Mouse (Mus musculus) heart, embryonic 15.5 days (tissue): ENCODE measurements around the gene Hhat. TPM values are rescaled to one million over a fixed set of nuclear protein-coding genes. Genes with fewer than 3 reads are reported as not detected.

Source experiments
- ATAC-seq: fragments of 200-750 bp; cut with Nextera tagmentation; replicated peaks from 2 replicates; pipeline ENCODE4 v1.8.0; 2017; ENCODE audit warnings: low read depth, moderate TSS enrichment; ENCODE audit not compliant: insufficient number of reproducible peaks, insufficient read depth, low FRiP score
- H3K27ac ChIP-seq: fragments of 300-500 bp; sonication (generic); 2 replicates; pipeline ENCODE4 v1.5.1; 2015; ENCODE audit warnings: mild to moderate bottlenecking, inconsistent platforms
- H3K27me3 ChIP-seq: fragments of 300-500 bp; sonication (generic); 2 replicates; pipeline ENCODE4 v1.6.1; 2015; ENCODE audit warnings: inconsistent platforms
- H3K36me3 ChIP-seq: fragments of 300-500 bp; sonication (generic); 2 replicates; pipeline ENCODE4 v1.6.1; 2015; ENCODE audit warnings: mild to moderate bottlenecking, inconsistent platforms
- H3K4me1 ChIP-seq: fragments of 300-500 bp; sonication (generic); replicated peaks from 2 replicates; pipeline ENCODE4 v1.6.1; 2015; ENCODE audit warnings: inconsistent platforms
- H3K4me2 ChIP-seq: fragments of 300-500 bp; sonication (generic); 2 replicates; pipeline ENCODE4 v1.6.1; 2015; ENCODE audit warnings: inconsistent platforms, mild to moderate bottlenecking, moderate library complexity
- H3K4me3 ChIP-seq: fragments of 300-500 bp; sonication (generic); 2 replicates; pipeline ENCODE4 v1.5.1; 2015; ENCODE audit warnings: mild to moderate bottlenecking, inconsistent platforms
- H3K9ac ChIP-seq: fragments of 300-500 bp; sonication (generic); 2 replicates; pipeline ENCODE4 v1.6.1; 2015; ENCODE audit warnings: mild to moderate bottlenecking, inconsistent platforms
- H3K9me3 ChIP-seq: fragments of 300-500 bp; sonication (generic); replicated peaks from 2 replicates; pipeline ENCODE4 v1.6.1; 2016; ENCODE audit warnings: inconsistent platforms
- WGBS: fragments of 180-500 bp; shearing (Covaris S2); methylation state at CpG from one replicate; pipeline ENCODE4 v1.1.7; 2015; ENCODE audit warnings: mixed read lengths; 5-methylcytosine and 5-hydroxymethylcytosine counted together
- polyA plus RNA-seq: library from polyadenylated mRNA; unstranded; fragments of >200 nt; fragmentation: Nextera tagmentation; extraction: Ambion mirVana; gene quantifications from 2 replicates; pipeline ENCODE4 v1.2.1, GENCODE M21; 2015

Gene Hhat
- polyA plus RNA-seq, 1 experiment from 2014 or later: 5.5 TPM

DNA sequence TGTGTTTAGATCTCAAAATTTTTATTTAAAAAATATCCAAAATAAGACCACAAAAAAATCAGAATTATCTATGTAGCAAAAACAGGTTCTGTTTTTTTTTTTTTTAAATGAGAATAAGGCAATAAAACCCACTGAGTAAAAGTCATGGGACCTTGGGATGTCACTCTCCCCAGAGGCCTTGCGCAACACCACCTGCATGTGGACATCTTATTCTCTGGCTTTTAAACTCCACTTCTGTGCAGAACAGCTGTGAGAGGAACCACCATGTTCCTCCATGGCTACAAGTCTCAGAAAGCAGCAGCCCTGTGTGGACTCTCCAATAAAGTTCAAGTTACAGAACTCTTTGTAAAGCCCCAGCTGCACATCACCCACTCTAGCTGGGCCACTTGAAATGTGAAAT lies 258.2 kb downstream of the Hhat start:
- Histone ChIP-seq H3K27ac (no peak overlapping the region), H3K4me1 (no peaks in the 10 kb centered on the region), H3K27me3 (no peaks in the 10 kb centered on the region), H3K36me3 (no peaks in the 10 kb centered on the region), H3K4me2 (no peak overlapping the region), H3K9me3 (no peaks in the 10 kb centered on the region), H3K4me3 (no peak overlapping the region), H3K9ac (no peak overlapping the region)
- no peak for ATAC-seq
- WGBS: 94% methylated on average over 1 of the region's 1 CpGs

DNA sequence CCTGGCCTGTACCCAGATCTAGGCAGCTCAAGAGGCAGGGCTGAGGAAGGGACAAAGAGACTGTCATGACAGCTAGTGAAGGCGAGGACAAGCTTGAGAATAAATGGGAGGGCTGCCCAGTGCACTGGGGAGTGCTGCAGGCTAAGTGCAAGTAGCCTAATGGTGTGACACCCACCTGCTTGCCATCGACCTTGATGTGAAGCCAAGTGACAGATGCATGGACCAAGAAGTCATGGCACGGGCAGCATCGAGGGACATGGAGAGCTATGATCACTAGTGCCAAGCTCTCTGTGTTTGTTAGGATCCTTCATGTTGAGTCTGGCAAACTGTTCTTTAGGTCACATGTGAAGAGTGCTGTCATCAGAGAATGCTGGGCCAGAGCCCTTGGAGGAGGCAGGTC lies 267.4 kb downstream of the Hhat start:
- Histone ChIP-seq H3K27ac (no peak overlapping the region), H3K4me3 (no peak overlapping the region), H3K4me2 (no peak overlapping the region), H3K36me3 (no peaks in the 10 kb centered on the region), H3K9me3 (no peaks in the 10 kb centered on the region), H3K9ac (no peak overlapping the region), H3K27me3 (no peaks in the 10 kb centered on the region), H3K4me1 (no peaks in the 10 kb centered on the region)
- WGBS: 87% methylated on average over 4 of the region's 4 CpGs
- no peak for ATAC-seq

DNA sequence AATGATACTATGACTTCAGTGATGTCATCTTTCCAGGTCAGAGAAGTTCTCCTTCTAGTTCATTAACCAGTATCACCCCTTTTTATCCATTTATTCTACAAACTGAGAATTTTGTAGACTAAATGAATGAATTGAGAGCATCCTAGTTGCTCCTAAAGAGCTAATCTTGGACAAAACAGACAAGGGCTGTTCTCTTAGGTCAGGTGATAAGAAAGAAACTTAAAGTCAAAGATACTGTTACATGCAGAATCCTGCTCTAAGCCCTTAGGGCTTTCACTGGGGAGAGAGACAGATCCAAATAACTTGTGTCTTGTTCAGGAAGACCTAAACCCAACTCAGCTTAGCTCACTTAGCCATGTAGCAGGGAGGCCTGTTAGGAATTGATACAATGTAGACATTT lies 268.2 kb downstream of the Hhat start:
- no peaks in the 10 kb centered on the region for H3K4me1 ChIP-seq
- H3K4me2 ChIP-seq: no peak overlapping the region
- H3K27ac ChIP-seq: no peak overlapping the region
- no peaks in the 10 kb centered on the region for H3K9me3 ChIP-seq
- H3K4me3 ChIP-seq: no peak overlapping the region
- no peaks in the 10 kb centered on the region for H3K27me3 ChIP-seq
- no peaks in the 10 kb centered on the region for H3K36me3 ChIP-seq
- no peak overlapping the region for H3K9ac ChIP-seq
- ATAC-seq: no peak

DNA sequence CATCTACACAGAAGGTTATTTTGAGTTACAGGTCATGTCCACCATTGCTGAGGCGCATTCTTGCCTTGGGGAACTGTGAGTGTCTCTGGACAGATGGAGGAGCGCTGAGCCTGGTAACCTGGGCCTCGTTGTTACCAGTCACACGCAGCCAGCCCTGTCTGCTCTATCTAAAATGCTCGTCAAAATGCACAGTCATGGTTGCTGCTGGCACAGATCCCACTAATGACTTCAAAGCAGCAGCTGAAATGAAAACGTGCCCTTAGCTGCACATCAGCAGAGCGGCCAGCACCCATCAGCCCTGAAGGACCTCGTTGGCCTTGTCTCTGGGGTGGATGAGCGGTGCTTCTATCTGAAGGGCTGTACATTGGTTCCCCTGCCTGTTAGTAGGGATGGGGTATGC lies 269.0 kb downstream of the Hhat start:
- no peaks in the 10 kb centered on the region for H3K9me3 ChIP-seq
- H3K4me2 ChIP-seq: no peak overlapping the region
- no peak overlapping the region for H3K27ac ChIP-seq
- H3K36me3 ChIP-seq: no peaks in the 10 kb centered on the region
- no peak overlapping the region for H3K9ac ChIP-seq
- ATAC-seq: no peak
- no peaks in the 10 kb centered on the region for H3K27me3 ChIP-seq
- WGBS: 58% methylated on average over 9 of the region's 9 CpGs
- no peaks in the 10 kb centered on the region for H3K4me1 ChIP-seq
- no peak overlapping the region for H3K4me3 ChIP-seq

DNA sequence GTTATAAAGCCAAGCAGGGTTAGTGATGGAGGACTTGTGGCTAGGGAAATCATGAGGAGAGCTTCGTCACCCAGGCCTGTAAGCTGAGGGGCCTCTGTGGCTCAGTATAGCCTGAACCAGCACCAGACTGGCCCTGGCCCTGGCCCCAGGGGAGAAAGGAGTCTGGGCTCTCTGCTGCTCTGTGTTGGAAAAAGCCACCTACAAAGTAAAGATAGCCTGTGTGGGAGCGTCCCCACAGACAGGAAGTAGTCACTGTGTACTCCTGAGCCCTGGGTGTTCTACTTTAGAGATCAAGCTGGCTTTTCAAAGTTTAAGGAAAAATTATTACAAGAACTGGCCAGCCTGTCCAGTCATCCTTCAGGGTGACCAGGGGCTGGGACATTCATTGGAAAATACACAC lies 273.5 kb downstream of the Hhat start:
- Histone ChIP-seq H3K4me1 (no peaks in the 10 kb centered on the region), H3K27ac (no peak overlapping the region), H3K27me3 (no peaks in the 10 kb centered on the region), H3K4me2 (no peak overlapping the region), H3K9me3 (no peaks in the 10 kb centered on the region), H3K4me3 (no peak overlapping the region), H3K9ac (no peak overlapping the region), H3K36me3 (no peaks in the 10 kb centered on the region)
- WGBS: 62% methylated on average over 2 of the region's 2 CpGs
- ATAC-seq: no peak

DNA sequence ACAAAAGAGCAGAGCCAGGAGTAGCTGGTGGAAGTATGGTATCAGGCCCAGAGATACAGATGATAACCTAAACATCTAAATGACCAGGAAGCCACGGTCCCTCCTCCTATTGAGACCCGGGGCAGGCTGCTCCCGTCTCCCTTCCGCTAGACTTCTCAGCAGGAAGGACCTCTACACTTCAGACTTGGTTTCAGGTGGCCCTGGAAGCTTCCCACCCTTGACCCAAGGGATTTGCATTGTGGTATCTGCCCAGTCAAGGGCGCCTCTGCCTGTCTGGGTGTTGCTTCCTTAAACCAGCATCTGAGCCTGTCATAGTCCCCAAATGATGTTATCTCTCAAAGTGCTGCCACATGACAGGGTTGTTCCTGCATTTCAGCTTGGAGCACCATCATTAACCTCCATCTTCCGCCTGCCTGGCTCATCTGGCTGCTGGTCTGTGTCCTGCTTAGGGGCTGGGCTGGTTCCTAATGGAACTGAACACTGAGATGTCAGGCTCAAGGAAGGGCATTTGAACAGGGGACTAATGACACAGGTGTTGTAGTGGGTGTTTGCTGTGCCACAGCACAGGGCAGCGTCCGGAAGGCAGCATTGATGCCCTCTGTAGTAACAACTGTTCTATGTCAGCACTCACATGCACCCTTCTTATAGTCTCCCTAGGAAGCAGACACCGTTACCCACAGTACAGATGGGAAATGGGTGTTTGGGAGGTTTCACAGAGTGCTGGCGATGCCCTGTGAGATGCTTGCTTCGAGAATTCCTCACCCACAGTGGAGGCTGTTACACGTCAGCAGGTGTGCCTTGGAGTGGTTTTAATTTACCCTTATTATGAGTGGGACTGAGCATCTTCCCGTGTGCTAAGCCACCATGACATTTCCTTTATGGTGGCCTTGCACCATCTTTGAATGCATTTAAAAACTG lies 280.9 kb downstream of the Hhat start:
- Histone ChIP-seq H3K4me3 (no peak overlapping the region), H3K27ac (no peak overlapping the region), H3K4me2 (no peak overlapping the region), H3K36me3 (no peaks in the 10 kb centered on the region), H3K27me3 (no peaks in the 10 kb centered on the region), H3K9ac (no peak overlapping the region), H3K9me3 (no peaks in the 10 kb centered on the region), H3K4me1 (no peaks in the 10 kb centered on the region)
- 68% methylated on average over 13 of the region's 13 CpGs for WGBS
- no peak for ATAC-seq

DNA sequence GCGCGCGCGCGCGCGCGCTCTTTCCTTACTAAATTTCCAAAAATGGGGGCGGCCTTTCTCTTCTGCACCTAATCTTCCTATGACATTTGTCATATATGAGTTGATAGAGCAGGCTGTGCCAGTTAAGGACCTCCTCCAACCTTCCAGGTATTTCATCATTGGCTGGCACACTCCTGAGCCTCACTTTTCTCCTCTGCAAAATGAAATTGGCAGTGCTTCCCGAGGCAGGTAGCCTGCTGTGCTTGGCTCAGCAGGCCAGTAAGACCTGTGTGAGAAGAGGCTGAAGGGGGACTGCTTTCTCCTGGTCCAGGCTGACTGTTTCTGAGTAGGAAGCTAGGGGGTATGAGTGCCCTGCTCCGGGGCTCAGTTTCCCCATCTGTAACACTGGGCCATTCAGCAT lies 283.5 kb downstream of the Hhat start:
- ATAC-seq: no peak

DNA sequence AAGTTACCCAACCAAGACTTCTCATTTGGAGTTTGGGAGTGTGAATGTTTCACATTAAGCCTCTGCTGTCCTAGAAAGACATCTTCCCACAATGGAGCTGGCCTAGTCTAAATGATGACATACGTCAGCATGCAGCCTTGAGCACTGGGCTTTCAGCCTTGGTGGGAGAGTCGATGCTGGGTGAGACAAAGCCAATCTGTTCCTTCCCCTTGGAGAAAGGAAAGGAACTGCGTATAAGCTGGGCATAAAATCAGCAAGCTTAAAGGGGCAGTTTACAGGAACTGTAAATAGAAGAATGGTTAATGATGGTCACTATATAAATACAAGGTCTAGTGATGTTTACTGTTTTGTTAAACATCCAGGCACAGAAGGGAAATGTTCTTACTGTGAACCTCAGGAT lies 286.0 kb downstream of the Hhat start:
- Histone ChIP-seq H3K4me3 (no peak overlapping the region), H3K9me3 (no peaks in the 10 kb centered on the region), H3K4me2 (no peak overlapping the region), H3K9ac (no peak overlapping the region), H3K36me3 (no peaks in the 10 kb centered on the region), H3K27ac (no peak overlapping the region), H3K27me3 (no peaks in the 10 kb centered on the region), H3K4me1 (no peaks in the 10 kb centered on the region)
- ATAC-seq: no peak
- 68% methylated on average over 3 of the region's 3 CpGs for WGBS

More for the DNA sequence above, 283.5 kb downstream of the Hhat start:
- Histone ChIP-seq H3K27ac (no peak overlapping the region), H3K4me3 (no peak overlapping the region), H3K4me2 (no peak overlapping the region), H3K36me3 (no peaks in the 10 kb centered on the region), H3K9me3 (no peaks in the 10 kb centered on the region), H3K9ac (no peak overlapping the region), H3K27me3 (no peaks in the 10 kb centered on the region), H3K4me1 (no peaks in the 10 kb centered on the region)
- 90% methylated on average over 11 of the region's 11 CpGs for WGBS

DNA sequence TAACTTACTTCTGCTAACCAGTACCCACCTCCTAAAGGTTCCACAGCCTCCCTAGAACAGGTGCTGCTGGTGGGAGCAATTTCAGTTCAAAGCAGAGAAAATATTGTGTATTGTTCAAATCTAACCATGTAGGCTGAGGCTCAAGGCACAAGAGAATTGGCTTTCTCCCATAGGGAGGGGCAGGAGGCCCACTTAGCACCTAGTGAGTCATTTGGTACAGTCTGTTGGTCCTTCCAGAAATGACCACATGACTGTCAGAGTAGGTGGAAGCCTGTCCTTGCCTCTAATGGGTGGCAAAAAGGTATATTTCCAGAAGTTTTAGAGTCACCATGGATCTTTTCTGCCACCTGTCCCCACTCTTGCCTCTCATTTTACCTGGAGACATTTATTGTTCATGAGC lies 289.6 kb downstream of the Hhat start:
- Histone ChIP-seq H3K4me2 (no peak overlapping the region), H3K36me3 (no peaks in the 10 kb centered on the region), H3K9me3 (no peaks in the 10 kb centered on the region), H3K27ac (no peak overlapping the region), H3K4me1 (peaks cover 15% of the 10 kb centered on the region), H3K27me3 (no peaks in the 10 kb centered on the region), H3K4me3 (no peak overlapping the region), H3K9ac (no peak overlapping the region)
- ATAC-seq: no peak

DNA sequence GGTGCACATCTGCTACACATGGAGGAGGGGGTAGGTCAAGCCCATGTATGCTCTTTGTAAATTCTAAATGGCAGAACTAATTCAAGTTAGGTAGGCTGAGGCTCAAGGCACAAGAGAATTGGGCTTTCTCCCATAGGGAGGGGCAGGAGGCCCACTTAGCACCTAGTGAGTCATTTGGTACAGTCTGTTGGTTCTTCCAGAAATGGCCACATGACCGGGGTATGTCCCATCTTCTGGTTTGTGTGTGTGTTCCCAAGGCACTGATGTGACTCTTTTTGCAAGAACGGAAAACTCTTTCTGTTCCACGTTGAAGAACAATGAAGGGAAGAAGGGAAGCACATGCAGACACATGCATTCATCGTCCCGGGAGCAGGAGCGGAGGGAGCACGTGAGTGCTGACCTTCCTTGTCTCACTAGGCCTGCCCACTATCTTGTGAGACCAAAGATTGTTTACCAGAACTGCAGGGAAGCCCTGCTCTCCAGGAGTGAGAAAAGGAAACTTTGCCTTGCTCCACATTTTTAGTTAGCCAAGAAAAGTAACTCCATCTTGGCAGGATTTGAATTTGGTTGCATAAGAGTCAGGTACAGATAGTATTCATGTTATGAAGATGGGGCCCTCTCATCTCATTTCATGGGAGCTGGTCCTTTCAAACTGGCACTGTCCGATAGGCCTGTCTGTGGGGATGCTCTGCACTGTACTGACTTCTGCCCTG lies 290.8 kb downstream of the Hhat start:
- Histone ChIP-seq H3K9me3 (no peaks in the 10 kb centered on the region), H3K4me3 (no peak overlapping the region), H3K4me1 (peaks cover 15% of the 10 kb centered on the region), H3K36me3 (no peaks in the 10 kb centered on the region), H3K27me3 (no peaks in the 10 kb centered on the region), H3K4me2 (no peak overlapping the region), H3K27ac (no peak overlapping the region), H3K9ac (no peak overlapping the region)
- ATAC-seq: no peak
- WGBS: 68% methylated on average over 8 of the region's 8 CpGs

DNA sequence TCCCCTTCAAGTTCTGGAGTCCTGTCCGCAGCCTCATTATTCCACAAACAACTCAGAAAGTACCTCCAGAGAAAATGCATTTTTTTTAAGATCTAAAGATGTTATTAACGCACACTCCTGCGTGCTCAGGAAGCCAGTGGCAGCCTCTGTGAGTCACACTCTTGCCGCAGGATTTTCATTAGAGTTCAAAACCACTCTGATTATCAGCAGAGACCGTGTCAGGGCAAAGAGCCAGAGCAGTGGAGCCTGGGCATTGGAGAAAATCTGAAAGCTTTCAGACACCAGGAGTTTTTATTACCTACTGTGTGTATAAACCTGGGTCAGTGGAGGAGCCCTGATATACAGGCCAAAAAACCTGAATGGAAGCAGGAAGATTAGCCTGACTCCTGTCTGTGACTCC lies 292.8 kb downstream of the Hhat start:
- WGBS: 53% methylated on average over 5 of the region's 5 CpGs

DNA sequence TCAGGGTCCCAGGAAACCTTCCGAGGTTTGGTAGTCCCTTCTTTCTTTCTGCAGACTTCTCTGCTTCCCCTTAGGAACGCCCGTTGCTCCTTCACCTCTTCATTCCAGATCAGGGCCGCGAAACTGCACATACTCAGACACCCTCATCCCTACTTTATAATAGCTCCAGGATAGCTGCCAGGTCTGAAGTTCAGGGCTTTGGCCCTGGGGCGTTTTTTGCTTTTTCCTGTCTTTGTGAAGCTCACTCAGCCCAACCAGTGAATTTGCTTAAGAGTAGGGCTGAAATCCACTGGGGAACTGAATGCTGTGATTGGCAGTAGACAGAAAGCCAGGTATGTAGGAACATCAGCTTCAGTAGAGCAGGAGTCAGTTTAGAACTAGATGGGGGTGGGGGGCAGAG lies 293.5 kb downstream of the Hhat start:
- no peak overlapping the region for H3K4me2 ChIP-seq
- ATAC-seq: no peak
- 45% methylated on average over 6 of the region's 6 CpGs for WGBS

More for the DNA sequence above, 292.8 kb downstream of the Hhat start:
- H3K4me3 ChIP-seq: no peak overlapping the region
- H3K27ac ChIP-seq: peak overlapping the region; percentile 58; the same call in 1 of the 2 replicates
- no peak overlapping the region for H3K9ac ChIP-seq
- H3K4me1 ChIP-seq: peaks cover 15% of the 10 kb centered on the region
- no peaks in the 10 kb centered on the region for H3K27me3 ChIP-seq
- no peak for ATAC-seq
- no peaks in the 10 kb centered on the region for H3K9me3 ChIP-seq
- H3K4me2 ChIP-seq: no peak overlapping the region
- H3K36me3 ChIP-seq: no peaks in the 10 kb centered on the region

More for the DNA sequence above, 293.5 kb downstream of the Hhat start:
- no peaks in the 10 kb centered on the region for H3K27me3 ChIP-seq
- H3K9me3 ChIP-seq: no peaks in the 10 kb centered on the region
- H3K36me3 ChIP-seq: no peaks in the 10 kb centered on the region
- H3K4me1 ChIP-seq: peaks cover 15% of the 10 kb centered on the region
- H3K9ac ChIP-seq: no peak overlapping the region
- H3K4me3 ChIP-seq: no peak overlapping the region
- peak overlapping the region; percentile 58 for H3K27ac ChIP-seq
